Mouse (Mus musculus): Measurements from ENCODE around the gene Olfr686. TPM values are rescaled to one million over a fixed set of nuclear protein-coding genes. Genes with fewer than 3 reads are reported as not detected.

The Olfr686 gene
- not detected for total RNA-seq (2021)
- long read RNA-seq, experiment 1 = 0 reads
- long read RNA-seq, experiment 2 = 0 reads

DNA sequence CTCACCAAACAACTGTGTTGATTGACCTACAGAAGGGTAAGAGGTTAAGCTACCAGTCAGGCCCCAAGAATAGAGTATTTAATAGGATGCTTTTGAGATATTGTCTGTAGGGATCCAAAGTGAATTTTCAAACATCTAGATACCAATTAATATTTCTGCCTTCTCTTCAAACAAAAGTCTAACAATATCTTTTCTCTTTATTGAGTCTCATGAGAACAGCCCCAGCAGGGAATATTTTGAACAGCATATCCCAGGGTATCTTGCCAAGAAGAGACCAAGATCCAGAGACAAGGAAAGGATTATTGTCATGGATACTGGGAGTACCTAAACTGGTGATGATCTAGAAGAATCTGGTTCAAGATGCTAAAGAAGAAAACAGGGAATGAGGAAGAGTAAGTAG lies at the start of gene Olfr686:
Gene Olfr686 (minus strand): TSS at position 101 of the 400 bp plus-strand sequence.
- DNase-seq (ENCODE audit: extremely low spot score in 1 of 2, low spot score in 2 of 2) = no peak
- intact Hi-C loops (cut with DNase I) = no loop called here
- TF ChIP-seq CTCF (IDR thresholded peaks at IDR 0.05) = no peak
- no peak within 1 kb of the TSS for H3K27ac ChIP-seq
- no peak within 1 kb of the TSS for H3K4me3 ChIP-seq

DNA sequence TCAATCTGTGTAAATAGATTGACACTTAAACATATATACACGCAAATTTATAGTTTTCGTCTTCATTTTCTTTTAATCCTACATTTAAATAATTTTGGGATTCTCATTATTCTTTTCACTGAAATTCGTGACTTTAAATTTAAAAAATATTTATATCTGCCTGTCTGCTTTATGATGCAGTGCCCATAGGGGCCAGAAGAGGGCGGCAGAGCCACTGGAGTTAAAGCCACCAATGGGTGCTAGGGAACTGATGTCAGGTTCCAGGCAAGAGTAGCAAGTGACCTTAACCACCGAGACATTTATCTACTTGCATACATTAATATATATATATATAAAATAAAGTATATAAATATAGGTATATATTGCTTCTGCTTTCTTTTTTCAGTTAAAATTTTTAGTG lies 49.4 kb upstream of the Olfr686 start:
- peak; percentile 32 for TF ChIP-seq CTCF (IDR thresholded peaks at IDR 0.05)
- no peak for DNase-seq (ENCODE audit: extremely low spot score in 1 of 2, low spot score in 2 of 2)
- Histone ChIP-seq H3K27ac (no peak overlapping the region), H3K4me3 (no peak overlapping the region)
- intact Hi-C loops (cut with DNase I) = no loop called here

GRCm38 (mm10) chr7:105248197-105248596 lies 40.9 kb upstream of the Olfr686 start:
- TF ChIP-seq CTCF (IDR thresholded peaks at IDR 0.05) = peak; percentile 18
- no peak for DNase-seq (ENCODE audit: extremely low spot score in 1 of 2, low spot score in 2 of 2)
- intact Hi-C loops (cut with DNase I) = no loop called here
- Histone ChIP-seq H3K27ac (no peak overlapping the region), H3K4me3 (no peak overlapping the region)

DNA sequence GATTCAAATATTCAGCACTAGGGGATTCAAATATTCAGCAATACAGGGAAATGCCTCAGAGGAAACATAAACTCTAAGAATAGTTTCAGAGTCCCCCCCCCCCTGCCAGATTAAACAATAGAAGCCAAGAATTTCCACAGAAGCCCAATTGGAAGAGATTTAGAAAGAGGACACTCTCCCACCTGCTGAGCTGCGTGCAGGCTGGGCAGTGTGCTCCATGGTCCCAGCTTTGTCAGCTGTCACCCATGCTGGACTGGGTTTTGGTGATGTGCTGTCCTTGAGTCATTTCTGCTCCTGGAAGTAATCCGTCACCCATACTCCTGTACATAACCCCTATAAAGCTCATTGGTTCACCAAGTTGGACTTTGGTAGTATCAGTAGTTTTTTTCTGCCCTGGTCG lies 40.4 kb upstream of the Olfr686 start:
- intact Hi-C loops (cut with DNase I) = no loop called here
- DNase-seq (ENCODE audit: extremely low spot score in 1 of 2, low spot score in 2 of 2) = no peak
- TF ChIP-seq CTCF (IDR thresholded peaks at IDR 0.05) = no peak
- Histone ChIP-seq H3K27ac (no peak overlapping the region), H3K4me3 (no peak overlapping the region)

- Histone ChIP-seq H3K27ac (no peak overlapping the region), H3K4me3 (no peak overlapping the region)
- intact Hi-C loops (cut with DNase I) = no loop called here
- no peak for TF ChIP-seq CTCF (IDR thresholded peaks at IDR 0.05)
- no peak for DNase-seq (ENCODE audit: extremely low spot score in 1 of 2, low spot score in 2 of 2)
These were observed 22.1 kb upstream of the Olfr686 start for GRCm38 (mm10) chr7:105229386-105229785.

- intact Hi-C loops (cut with DNase I) = no loop called here
- H3K27ac ChIP-seq = no peak overlapping the region
- no peak for DNase-seq (ENCODE audit: extremely low spot score in 1 of 2, low spot score in 2 of 2)
- H3K4me3 ChIP-seq = no peak overlapping the region
- no peak for TF ChIP-seq CTCF (IDR thresholded peaks at IDR 0.05)
These were observed 20.9 kb upstream of the Olfr686 start for GRCm38 (mm10) chr7:105228138-105228537.

- H3K4me3 ChIP-seq = no peak overlapping the region
- DNase-seq (ENCODE audit: extremely low spot score in 1 of 2, low spot score in 2 of 2) = no peak
- intact Hi-C loops (cut with DNase I) = no loop called here
- H3K27ac ChIP-seq = no peak overlapping the region
- TF ChIP-seq CTCF (IDR thresholded peaks at IDR 0.05) = no peak
These were observed 19.4 kb upstream of the Olfr686 start for GRCm38 (mm10) chr7:105226703-105227102.

GRCm38 (mm10) chr7:105226072-105226471 lies 18.8 kb upstream of the Olfr686 start:
- TF ChIP-seq CTCF (IDR thresholded peaks at IDR 0.05) = no peak
- Histone ChIP-seq H3K27ac (no peak overlapping the region), H3K4me3 (no peak overlapping the region)
- no peak for DNase-seq (ENCODE audit: extremely low spot score in 1 of 2, low spot score in 2 of 2)
- intact Hi-C loops (cut with DNase I) = no loop called here

GRCm38 (mm10) chr7:105218281-105218680 lies 11.0 kb upstream of the Olfr686 start:
- no peak overlapping the region for H3K27ac ChIP-seq
- no peak for TF ChIP-seq CTCF (IDR thresholded peaks at IDR 0.05)
- no peak overlapping the region for H3K4me3 ChIP-seq
- DNase-seq (ENCODE audit: extremely low spot score in 1 of 2, low spot score in 2 of 2) = no peak
- intact Hi-C loops (cut with DNase I) = no loop called here

DNA sequence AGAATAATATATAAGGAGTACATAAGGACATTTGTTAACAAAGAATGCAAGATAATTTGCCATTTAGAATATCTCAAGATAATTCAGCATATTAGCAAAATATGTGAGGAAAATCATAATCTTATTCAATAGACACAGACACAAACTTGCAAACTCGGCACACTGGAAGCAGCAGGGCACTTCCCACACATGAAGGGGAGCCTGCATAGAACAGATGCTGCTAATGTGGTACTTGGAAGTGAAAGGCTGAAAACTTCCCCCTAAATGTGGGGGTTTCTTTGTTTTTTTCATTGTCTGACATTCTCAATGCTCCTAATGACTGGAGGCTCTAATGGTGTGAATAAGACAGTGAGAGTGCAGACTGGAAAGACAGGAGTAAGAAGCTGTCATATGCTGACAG lies 7.5 kb upstream of the Olfr686 start:
- no peak overlapping the region for H3K27ac ChIP-seq
- intact Hi-C loops (cut with DNase I) = no loop called here
- DNase-seq (ENCODE audit: extremely low spot score in 1 of 2, low spot score in 2 of 2) = no peak
- no peak for TF ChIP-seq CTCF (IDR thresholded peaks at IDR 0.05)
- no peak overlapping the region for H3K4me3 ChIP-seq

- H3K4me3 ChIP-seq = no peak within 1 kb of the TSS
- H3K27ac ChIP-seq = no peak within 1 kb of the TSS
- no peak for TF ChIP-seq CTCF (IDR thresholded peaks at IDR 0.05)
- intact Hi-C loops (cut with DNase I) = no loop called here
- DNase-seq (ENCODE audit: extremely low spot score in 1 of 2, low spot score in 2 of 2) = no peak
These were observed 21.4 kb downstream of the Olfr686 start, which contains the start of gene Olfr685 for GRCm38 (mm10) chr7:105185912-105186311. Olfr685 (minus strand) TSS chr7:105186012.

- TF ChIP-seq CTCF (IDR thresholded peaks at IDR 0.05) = peak; percentile 75
- Histone ChIP-seq H3K27ac (no peak overlapping the region), H3K4me3 (no peak overlapping the region)
- DNase-seq (ENCODE audit: extremely low spot score in 1 of 2, low spot score in 2 of 2) = peak; percentile 16 to 28
- intact Hi-C loops (cut with DNase I) = loop anchor here (2.0 to 10.0 kb wide), 3 partner anchors 224 to 354 kb away; no protein-coding TSS in a partner anchor
These were observed 36.5 kb downstream of the Olfr686 start for GRCm38 (mm10) chr7:105170773-105171172.

DNA sequence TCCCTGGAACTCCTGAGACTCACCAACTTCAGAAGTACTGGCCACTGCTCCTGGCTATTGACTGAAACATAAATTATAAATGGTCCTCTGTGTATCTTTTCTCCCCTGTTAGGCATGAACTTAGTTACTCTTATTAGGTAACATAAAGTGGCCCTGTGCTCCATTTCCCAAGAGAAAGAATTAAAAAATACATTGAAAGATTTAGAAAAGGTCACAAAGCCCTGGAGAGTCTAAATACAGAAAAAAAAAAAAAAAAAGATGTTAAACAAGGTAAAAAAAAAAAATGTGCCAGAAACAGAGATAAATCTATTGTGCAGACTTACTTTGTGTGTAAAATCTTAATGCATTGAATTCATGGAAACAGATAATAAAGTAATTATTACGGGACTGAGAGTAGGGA lies 43.7 kb downstream of the Olfr686 start, which contains the start of gene Olfr684:
Gene Olfr684 (minus strand): TSS at position 101 of the 400 bp plus-strand sequence.
- no peak for DNase-seq (ENCODE audit: extremely low spot score in 1 of 2, low spot score in 2 of 2)
- H3K27ac ChIP-seq = no peak within 1 kb of the TSS
- no peak within 1 kb of the TSS for H3K4me3 ChIP-seq
- TF ChIP-seq CTCF (IDR thresholded peaks at IDR 0.05) = no peak
- intact Hi-C loops (cut with DNase I) = no loop called here

Other genes starting within 250 kb of the Olfr686 start
- gene Olfr670, start 244.9 kb downstream of the Olfr686 start, total RNA-seq (2021) = not detected
- gene Olfr671, start 228.4 kb downstream of the Olfr686 start, total RNA-seq (2021) = not detected
- gene Olfr672, start 205.5 kb downstream of the Olfr686 start, total RNA-seq (2021) = not detected
- gene Olfr675, start 179.0 kb downstream of the Olfr686 start, total RNA-seq (2021) = not detected
- gene Olfr676, start 174.8 kb downstream of the Olfr686 start, total RNA-seq (2021) = not detected
- not detected for gene Olfr677, start 156.1 kb downstream of the Olfr686 start, total RNA-seq (2021)
- gene Olfr678, start 143.0 kb downstream of the Olfr686 start, total RNA-seq (2021) = not detected
- not detected for gene Olfr679, start 126.3 kb downstream of the Olfr686 start, total RNA-seq (2021)
- gene Olfr680-ps1, start 114.7 kb downstream of the Olfr686 start, total RNA-seq (2021) = not detected
- gene Olfr681, start 90.6 kb downstream of the Olfr686 start, total RNA-seq (2021) = not detected
- not detected for gene Olfr683, start 60.5 kb downstream of the Olfr686 start, total RNA-seq (2021)
- not detected for gene Olfr684, start 43.8 kb downstream of the Olfr686 start, total RNA-seq (2021)
- gene Olfr685, start 21.5 kb downstream of the Olfr686 start, total RNA-seq (2021) = not detected
- gene Olfr688, start 80.6 kb upstream of the Olfr686 start, total RNA-seq (2021) = not detected
- not detected for gene Olfr689, start 103.7 kb upstream of the Olfr686 start, total RNA-seq (2021)
- gene Olfr690, start 126.6 kb upstream of the Olfr686 start, total RNA-seq (2021) = 1 to 10 TPM in 1 of 2 experiments, under 1 TPM in 1; 0.93 to 1.2 TPM
- 1 to 10 TPM in 1 of 2 experiments, under 1 TPM in 1; 0.96 to 1.3 TPM for gene Olfr691, start 134.8 kb upstream of the Olfr686 start, total RNA-seq (2021)
- gene Olfr692, start 160.7 kb upstream of the Olfr686 start, total RNA-seq (2021) = not detected
- not detected for gene Gm5901, start 167.6 kb upstream of the Olfr686 start, total RNA-seq (2021)
- 10 to 100 TPM; 74.5 to 80.4 TPM for gene Fam160a2, start 192.6 kb upstream of the Olfr686 start, total RNA-seq (2021)
- gene Cnga4, start 197.1 kb upstream of the Olfr686 start, total RNA-seq (2021) = 1 to 10 TPM in 1 of 2 experiments, under 1 TPM in 1; 0.98 to 1.1 TPM
- 10 to 100 TPM; 64.9 to 65.5 TPM for gene Cckbr, start 218.2 kb upstream of the Olfr686 start, total RNA-seq (2021)